Mouse (Mus musculus) MEL-GATA-1-ER (cell line): ENCODE measurements around the gene Hmgcl.

Source experiments
- DNase-seq: peaks from one replicate; pipeline ENCODE4 v3.0.0-alpha.2; 2012; ENCODE audit warnings: low read depth; ENCODE audit errors: extremely low read depth

Hmgcl gene

DNA sequence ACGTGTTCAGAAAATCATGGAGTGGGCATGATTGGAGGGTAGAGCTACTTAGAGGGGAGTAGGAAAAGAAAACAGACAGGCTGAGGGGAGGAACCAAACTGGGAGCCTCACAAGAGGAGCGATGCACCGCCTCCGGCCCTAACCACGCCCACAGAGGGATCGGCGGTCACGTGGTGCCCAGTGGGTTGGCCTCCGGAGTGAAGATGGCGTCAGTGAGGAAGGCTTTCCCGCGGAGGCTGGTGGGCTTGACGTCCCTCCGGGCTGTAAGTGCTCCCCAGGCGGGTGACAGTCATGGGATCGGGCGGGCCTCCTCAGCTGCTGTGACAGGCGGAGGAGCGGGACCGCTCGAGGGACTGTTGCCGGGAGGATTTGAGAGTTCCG is at the start of gene Hmgcl:
Hmgcl (plus strand) TSS at position 171 of the 381 bp plus-strand sequence.
- peak; percentile 75 for DNase-seq

DNA sequence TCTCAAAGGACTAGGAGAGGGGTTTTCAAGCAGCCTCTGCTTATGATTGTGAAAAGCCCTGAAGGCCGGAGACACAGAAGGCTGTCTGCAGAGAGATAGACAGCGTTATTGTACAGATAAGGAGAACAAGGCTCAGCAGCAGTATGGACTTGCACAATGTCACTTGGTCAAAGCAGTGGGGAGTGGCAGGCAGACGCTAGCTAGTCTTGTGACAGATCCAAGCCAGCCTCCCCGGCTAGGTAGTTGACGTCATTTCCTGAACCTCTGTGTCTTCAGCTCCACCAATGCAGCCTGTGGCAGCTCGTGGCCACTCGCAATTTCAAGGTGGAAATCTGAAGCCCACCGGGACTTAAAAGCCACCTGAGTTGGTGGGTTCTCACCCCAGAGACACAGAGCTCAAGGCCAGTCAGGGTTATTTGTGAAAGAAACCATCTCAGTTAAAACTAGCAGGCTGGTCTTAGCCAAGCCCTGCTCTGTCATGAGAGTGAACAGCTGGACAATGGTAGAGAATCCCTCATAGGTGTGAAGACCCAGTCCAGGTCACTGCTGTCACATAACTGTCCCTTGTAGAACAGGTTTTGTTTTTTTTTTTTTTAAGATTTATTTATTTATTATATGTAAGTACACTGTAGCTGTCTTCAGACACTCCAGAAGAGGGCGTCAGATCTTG is 47.7 kb upstream of the Hmgcl start:
- peak; percentile 94 for DNase-seq

DNA sequence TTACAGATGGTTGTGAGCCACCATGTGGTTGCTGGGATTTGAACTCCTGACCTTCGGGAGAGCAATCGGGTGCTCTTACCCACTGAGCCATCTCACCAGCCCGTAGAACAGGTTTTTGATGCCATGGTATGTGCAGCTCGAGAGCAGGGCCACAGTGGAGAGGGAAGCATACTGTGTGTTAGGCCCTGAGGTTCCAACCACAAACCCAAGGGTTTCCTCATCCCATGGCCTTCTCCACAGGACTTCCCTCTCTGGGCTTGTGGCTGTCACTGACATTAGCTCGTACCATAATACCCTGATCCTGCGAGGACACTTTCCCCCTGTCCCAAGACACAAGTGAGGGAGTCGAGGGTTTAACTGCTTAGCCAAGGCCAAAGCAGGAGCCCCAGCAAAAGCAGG is 47.2 kb upstream of the Hmgcl start:
- no peak for DNase-seq

DNA sequence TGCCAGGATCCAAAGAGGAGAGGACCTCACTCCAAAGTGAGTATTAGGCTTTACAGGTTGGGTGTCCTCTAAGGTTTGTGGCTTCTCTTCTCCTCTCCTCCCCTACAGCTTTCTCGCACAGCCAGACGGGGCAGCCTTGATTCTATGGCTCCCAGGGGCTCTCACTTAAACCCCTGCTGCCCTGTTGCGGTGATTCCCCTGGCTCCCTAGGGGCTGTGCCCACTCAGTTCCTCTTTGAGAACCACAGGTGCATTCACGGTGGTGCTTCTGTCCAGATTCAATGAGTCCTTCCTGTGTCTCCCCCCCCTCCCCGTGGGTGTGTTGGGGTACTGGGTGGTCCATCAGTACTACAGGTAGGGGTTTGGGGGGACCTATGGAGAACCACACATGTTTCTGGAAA is 46.2 kb upstream of the Hmgcl start:
- no peak for DNase-seq

- DNase-seq: no peak
These were observed 43.5 kb upstream of the Hmgcl start for GRCm38 (mm10) chr4:135902606-135903242.

GRCm38 (mm10) chr4:135904810-135905209 is 41.4 kb upstream of the Hmgcl start:
- DNase-seq: no peak

DNA sequence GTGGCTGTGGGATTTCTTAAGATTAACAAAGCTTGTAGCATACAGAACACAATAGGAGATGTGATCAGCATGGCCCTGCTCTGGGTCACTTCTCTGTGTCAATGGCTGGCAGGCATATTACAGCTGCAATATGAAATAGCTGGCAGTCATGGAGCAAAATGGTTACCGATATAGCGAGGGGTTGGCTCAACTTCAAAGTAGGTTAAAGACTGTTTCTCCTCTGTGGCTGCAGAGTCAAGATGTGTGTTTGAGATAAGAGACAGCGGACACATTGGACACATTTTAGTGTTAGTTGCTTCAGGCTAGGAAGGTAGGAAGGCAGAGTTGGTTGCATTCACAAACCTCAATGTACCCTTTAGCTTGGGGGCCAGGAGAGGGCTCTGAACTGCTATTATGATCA is 39.6 kb upstream of the Hmgcl start:
- DNase-seq: peak; percentile 66

DNA sequence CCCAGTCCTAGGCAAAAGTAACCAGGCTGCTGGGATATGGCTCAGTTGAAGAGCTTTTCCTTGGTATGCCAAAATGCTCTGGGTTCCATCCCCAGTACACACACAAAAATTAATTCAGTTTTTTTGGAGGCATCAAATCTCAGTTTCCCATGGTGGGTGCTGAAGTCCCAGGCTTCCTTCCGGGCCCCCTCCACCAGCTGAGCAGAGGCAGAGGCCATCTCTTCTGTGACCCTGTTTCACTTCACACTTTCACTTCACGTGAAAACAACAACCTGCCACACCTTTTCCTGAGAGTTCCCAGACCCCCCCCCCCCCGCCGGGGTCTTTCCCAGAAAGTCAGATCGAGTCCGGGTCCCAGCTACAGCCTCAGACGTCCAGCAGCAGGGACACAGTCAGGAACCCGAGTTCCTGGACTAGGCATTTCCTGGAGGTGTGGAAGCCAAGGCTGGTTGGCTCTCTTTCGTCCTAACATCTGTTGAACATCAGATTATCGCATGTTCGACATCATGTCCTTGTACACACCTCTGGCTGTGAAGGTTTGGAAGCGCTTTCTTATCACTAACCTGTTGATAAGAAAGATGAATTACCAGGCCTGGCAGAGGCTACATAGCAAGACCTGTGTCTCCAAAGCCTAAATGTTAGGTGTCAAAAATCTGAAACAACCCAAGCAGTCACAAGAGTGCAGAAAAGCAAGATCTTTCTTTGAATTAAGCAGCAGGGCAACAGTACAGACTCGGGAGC is 36.8 kb upstream of the Hmgcl start:
- DNase-seq: no peak

GRCm38 (mm10) chr4:135911531-135911930 is 34.7 kb upstream of the Hmgcl start:
- no peak for DNase-seq

GRCm38 (mm10) chr4:135912164-135912563 is 34.1 kb upstream of the Hmgcl start:
- DNase-seq: no peak

DNA sequence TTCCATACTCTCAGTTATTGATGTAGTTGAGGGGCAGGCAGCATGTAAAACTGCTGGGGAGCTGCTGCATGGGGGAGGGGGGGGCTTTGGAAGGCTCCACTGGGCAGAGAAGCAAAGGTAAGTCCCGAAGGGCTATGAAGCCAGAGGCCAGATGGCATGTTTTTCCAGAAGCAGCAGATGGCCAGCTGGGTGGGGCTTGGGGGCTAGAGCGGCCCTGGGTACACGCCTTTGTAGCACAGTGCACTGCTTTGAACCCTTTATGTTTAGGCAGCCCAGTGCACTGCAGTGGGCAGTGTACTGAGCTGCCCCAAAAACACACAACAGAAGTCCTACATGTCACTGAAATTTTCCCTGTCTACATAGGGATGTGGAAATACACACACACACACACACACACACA is 33.4 kb upstream of the Hmgcl start:
- no peak for DNase-seq

DNA sequence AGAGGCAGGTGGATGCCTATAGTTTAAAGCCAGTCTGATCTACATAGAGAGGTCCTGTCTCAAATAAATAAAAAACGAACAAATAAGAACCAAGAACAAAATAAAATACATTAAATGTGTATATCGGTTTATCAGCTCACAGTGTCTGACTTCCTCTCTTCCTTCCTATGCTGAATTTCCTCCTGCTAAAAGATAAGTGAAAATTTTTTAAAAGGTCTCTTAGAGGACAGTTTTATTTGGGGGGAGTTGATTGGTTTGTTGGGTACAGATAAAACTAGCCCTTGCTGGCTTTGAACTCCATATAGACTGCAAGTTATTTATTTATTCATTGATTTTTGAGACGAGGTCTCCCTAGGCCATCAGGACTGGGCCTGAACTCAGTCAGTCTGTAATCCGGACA is 32.8 kb upstream of the Hmgcl start:
- DNase-seq: no peak

DNA sequence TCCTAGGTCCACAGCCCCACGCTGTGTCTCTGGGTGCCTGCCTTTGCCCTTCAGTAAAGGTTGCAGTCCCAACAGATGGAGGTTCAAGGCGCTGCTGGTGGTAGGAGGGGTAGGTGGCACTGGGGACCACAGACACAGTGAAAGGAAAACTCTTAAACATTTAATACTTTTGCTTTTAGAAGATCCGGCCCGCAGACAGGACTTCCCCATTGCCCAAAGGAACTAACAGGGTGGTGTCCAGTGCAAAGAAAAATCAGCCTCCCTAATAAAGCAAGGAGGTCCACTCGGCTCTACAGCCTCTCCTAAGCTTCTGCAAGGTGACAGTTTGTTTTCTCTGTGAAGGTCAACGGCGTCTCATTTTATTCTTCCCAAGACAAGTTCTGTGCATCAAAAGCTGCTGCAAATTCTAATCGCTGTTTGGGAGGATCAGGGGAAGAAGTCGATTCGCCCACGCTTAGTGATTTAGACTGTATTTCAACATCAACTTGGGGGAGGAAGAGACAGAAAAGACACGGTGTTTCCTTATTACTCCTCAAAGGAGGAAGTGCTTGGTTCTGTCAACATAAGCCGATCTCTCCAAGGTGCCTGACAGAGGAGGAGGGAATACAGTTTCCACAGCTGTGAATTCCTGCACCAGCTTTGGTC is 27.5 kb upstream of the Hmgcl start:
- DNase-seq: peak; percentile 67

DNA sequence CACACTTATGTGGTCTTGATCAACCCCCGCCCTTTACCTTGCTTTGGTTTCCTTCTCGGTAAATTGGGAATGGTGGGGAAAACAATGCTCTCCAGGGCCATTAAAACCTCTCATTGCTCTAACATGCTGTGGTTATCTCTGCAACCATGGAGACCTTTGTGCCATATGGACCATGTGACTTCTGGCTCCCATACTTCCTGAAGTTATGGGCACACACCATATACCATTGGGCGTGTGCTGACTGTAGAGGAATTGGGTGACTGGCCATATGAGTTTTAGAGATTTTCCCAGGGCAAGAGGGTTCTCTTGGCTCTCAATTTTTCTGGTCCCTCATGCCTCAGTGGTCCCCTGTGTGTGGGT is 27.0 kb upstream of the Hmgcl start:
- no peak for DNase-seq

DNA sequence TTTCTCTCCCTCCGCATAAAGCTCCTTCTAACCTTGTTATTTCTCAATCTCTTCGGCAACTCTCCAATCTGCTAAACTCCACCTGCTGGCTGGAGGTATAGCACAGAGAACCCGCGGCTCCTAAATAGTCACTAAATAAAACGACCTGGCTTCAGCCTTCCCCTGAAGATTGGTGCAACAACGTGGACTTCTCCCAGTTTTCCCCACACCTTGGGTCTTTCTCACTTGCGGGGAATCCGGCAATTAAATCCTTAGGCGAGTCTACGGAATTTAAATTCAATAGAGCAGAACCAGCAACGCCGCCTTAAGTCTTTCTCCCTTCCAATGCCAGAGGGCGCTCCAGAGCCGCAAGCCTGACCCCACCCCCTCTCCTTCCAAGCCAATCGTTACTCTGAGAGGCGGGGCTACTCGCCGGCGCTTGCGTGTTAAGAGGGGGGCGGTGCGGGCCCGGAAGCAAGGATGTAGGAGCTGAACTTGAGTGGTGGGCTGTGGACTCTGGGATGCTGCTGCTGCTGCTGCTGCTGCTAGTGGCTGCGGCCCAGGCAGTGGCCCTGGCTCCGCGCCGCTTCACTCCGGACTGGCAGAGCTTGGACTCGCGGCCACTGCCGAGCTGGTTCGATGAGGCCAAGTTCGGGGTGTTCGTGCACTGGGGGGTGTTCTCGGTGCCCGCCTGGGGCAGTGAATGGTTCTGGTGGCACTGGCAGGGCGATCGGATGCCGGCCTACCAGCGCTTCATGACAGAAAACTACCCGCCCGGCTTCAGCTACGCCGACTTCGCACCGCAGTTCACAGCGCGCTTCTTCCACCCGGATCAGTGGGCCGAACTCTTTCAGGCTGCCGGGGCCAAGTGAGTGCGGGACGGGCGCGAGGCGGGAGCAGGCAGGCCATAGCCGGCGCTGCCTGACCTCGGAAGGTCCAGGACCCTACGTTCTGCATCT is 25.7 kb upstream of the Hmgcl start, which contains the start of gene Fuca1:
Fuca1 (plus strand) TSS at position 432 of the 938 bp plus-strand sequence.
- peak; percentile 83 for DNase-seq

DNA sequence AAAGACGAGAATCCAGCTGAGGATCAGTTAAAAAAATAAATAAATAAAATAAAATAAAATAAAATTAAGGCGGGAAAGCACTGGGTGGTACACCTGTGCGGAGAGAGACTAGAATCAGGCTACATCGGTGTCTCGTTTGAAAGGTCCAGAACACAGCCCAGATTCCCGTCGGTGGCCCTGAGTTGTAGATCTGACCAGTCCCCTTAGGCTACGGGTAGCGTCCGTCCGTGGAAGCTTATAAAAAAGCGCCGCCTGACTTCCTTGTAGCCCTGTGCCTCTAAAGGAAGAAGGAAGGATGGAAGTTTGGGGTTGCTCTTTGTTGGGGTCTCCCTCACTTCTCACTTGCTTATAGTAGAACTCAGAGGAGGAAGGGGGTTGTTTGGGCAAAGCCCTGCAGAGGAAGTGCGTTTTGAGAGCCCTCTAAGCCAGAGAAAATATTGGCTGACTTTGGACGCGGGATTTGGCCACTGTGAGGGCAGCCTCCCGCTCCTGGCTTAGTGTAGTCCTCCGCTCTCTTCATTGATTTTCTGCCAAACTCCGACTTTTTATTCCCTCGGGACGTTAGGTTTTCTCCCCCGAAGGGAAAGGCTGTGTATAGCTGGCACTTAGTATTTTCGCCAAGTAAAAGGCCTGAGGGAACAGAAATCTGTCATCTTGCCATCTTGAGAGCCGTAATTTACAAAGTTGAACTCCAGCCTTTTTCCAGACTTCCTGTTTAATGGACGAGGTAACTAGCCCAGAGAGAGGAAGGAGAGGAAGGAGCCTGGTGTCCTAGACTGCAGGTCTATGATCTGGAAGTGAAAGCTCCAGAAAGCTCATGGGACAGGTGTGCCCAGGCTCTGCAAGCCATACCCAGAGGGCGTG is 24.8 kb upstream of the Hmgcl start:
- DNase-seq: no peak

DNA sequence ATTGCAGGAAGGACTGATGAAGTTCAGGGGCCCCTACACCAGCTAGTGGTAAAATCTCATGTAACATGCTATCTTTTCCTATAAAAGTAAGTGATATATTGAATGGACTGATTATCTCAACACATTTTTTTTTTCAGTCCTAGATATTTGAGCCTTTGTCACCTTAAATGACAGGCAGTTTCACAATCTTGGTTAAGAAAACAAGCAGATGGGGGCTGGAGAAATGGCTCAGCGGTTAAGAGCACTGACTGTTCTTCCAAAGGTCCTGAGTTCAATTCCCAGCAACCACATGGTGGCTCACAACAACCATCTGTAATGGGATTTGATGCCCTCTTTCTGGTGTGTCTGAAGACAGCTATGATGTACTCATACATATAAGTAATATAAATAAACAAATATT is 24.1 kb upstream of the Hmgcl start:
- no peak for DNase-seq

DNA sequence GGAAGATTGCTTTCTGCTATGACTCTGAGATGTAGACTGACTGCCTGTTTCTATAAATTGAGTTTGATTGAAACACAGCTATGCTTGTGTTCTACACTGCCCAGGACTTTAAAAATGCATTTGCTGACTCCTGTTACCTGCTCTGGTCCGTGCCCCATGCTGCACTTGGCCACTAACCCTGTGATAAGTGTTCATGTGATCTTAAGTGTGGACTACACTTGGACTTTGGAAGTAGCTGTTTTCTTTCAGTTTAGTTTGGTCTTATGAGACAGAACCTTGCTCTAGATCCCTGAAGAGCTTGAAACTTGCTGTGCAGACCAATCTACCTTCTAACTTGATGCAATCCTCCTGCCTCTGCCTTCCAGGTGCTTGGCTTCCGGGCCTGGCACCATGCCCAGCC is 21.8 kb upstream of the Hmgcl start:
- DNase-seq: no peak

DNA sequence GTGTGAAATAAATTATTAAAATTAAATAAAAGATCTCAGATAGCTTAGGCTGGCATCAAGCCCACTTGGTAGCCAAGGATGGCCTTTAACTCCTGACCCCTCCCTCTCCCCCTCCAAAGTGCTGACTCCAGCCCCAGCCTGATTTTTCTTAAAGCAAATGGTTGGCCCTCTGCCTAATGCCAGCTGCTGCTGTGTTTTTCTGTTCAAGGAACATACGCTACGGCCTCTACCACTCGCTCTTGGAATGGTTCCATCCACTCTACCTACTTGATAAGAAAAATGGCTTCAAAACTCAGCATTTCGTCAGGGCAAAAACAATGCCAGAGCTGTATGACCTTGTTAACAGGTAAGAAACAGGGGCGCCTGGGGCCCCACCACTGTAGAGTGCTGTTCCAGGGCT is 20.9 kb upstream of the Hmgcl start:
- no peak for DNase-seq

GRCm38 (mm10) chr4:135926195-135926808 is 19.9 kb upstream of the Hmgcl start:
- DNase-seq: peak; percentile 98
